Mouse (Mus musculus) brain, embryonic 14.5 days (tissue): ENCODE results near the gene Gtf2ird2.

Experiments used
- CTCF ChIP-seq: fragments of 200-500 bp; IDR thresholded peaks from 2 replicates; pipeline ENCODE4 v1.5.1; 2012; ENCODE audit warnings: inconsistent platforms, mild to moderate bottlenecking, moderate library complexity, borderline replicate concordance; ENCODE audit not compliant: insufficient read depth, insufficient read length; ENCODE audit errors: extremely low read depth
- POLR2A ChIP-seq: fragments of 200-500 bp; IDR thresholded peaks from 2 replicates; pipeline ENCODE4 v1.6.1; 2012; ENCODE audit warnings: mild to moderate bottlenecking, inconsistent platforms, borderline replicate concordance; ENCODE audit not compliant: poor library complexity, insufficient read depth, insufficient read length, severe bottlenecking; ENCODE audit errors: extremely low read depth

DNA sequence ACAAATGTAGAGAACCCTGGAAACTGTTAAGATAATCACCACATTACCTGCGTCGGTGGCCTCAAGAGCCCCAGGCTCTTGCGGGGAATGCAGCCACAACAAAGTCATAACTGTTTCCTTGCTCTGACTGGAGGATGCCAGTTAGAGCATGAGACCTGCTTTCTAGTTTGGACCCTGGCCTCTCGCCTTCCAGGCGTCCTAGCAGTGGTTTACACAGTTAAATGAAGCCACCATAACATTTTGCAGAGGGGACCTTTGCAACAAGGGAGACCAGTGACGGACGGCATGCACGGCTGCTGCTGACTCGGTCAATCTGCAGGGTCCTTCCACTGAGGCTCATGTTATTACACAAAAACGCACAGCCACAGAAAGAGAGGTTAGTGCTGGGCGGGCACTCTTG, 88.9 kb downstream of the Gtf2ird2 start:
- TF ChIP-seq CTCF, result no peak
- TF ChIP-seq POLR2A, result no peak
